In genomic region chr17:80726821-80727220, GRCm38 (mm10) we compare ENCODE assay signal across 8 mouse cellular contexts. TPM values are rescaled to one million over a fixed set of nuclear protein-coding genes. Genes with fewer than 3 reads are reported as not detected.
A peak's percentile ranks its signal among the peaks of the same experiment; 100 is the strongest.
DNase-seq lines count a peak whose midpoint lies in the region; ATAC-seq and TF ChIP-seq lines count a peak whose summit lies in the region.

No protein-coding gene starts in this region.

- peak overlapping the region; percentile 32 to 86 (median 71) for H3K4me3 ChIP-seq in CH12.LX (replicated peaks in 1 of 3; ENCODE audit: low read depth in 2 of 3, low read length in 2 of 3, poor library complexity in 1 of 3)
- peak overlapping the region; percentile 88 for H3K4me3 ChIP-seq in forebrain, embryonic 15.5 days
- H3K4me3 ChIP-seq in intestine, embryonic 14.5 days (ENCODE audit: low read depth, low read length): peak overlapping the region; percentile 92
- H3K4me3 ChIP-seq in liver, embryonic 16.5 days (ENCODE audit: low read depth, low read length): peak overlapping the region; percentile 72

- H3K27me3 ChIP-seq in CH12.LX (replicated peaks): no peaks in the 10 kb centered on the region
- no peaks in the 10 kb centered on the region for H3K27me3 ChIP-seq in forebrain, embryonic 15.5 days
- H3K27me3 ChIP-seq in intestine, embryonic 14.5 days (replicated peaks; ENCODE audit: control insufficient read depth, insufficient read depth, low read length): no peaks in the 10 kb centered on the region
- peaks cover 12% of the 10 kb centered on the region for H3K27me3 ChIP-seq in liver, embryonic 16.5 days (ENCODE audit: control insufficient read depth, insufficient read depth, low read depth, low read length)

- no peak for TF ChIP-seq POLR2A in CH12.LX (IDR thresholded peaks at IDR 0.05; ENCODE audit: low read depth, low read length)

- peaks cover 0 to 7% of the 10 kb centered on the region in 2 experiments for H3K36me3 ChIP-seq in CH12.LX (replicated peaks in 1 of 2; ENCODE audit: control insufficient read depth in 1 of 2, insufficient read depth in 1 of 2, low read length in 1 of 2)
- no peaks in the 10 kb centered on the region for H3K36me3 ChIP-seq in forebrain, embryonic 15.5 days
- no peaks in the 10 kb centered on the region for H3K36me3 ChIP-seq in intestine, embryonic 14.5 days (ENCODE audit: control insufficient read depth, insufficient read depth, low read length)
- H3K36me3 ChIP-seq in liver, embryonic 16.5 days (ENCODE audit: control insufficient read depth, insufficient read depth): no peaks in the 10 kb centered on the region

- DNase-seq in CH12.LX (ENCODE audit: extremely low read depth): no peak
- peak; percentile 45 for DNase-seq in adrenal gland, postnatal 25 days
- peak; percentile 64 for DNase-seq in intestine, embryonic 14.5 days (ENCODE audit: low spot score)
- DNase-seq in ovary, postnatal 14 days (ENCODE audit: low spot score): peak; percentile 40
- DNase-seq in spleen, postnatal 4 days (ENCODE audit: low spot score in 2 of 2): no peak

- no peak overlapping the region for H3K27ac ChIP-seq in CH12.LX (ENCODE audit: insufficient read depth, low read depth)
- H3K27ac ChIP-seq in forebrain, embryonic 15.5 days (replicated peaks): peak overlapping the region; percentile 91
- peak overlapping the region; percentile 97 for H3K27ac ChIP-seq in intestine, embryonic 14.5 days (ENCODE audit: low read depth)
- H3K27ac ChIP-seq in liver, embryonic 16.5 days (ENCODE audit: low read length): no peak overlapping the region; the same call in 1 of the 2 replicates

- no peak for TF ChIP-seq EP300 in CH12.LX (IDR thresholded peaks at IDR 0.05; ENCODE audit: low read length)

- peak overlapping the region; percentile 92; the same call in 1 of the 2 replicates for H3K9ac ChIP-seq in CH12.LX (ENCODE audit: insufficient read depth, low read depth)
- peak overlapping the region; percentile 99 for H3K9ac ChIP-seq in forebrain, embryonic 15.5 days (replicated peaks)
- peak overlapping the region; percentile 95 for H3K9ac ChIP-seq in intestine, embryonic 14.5 days (ENCODE audit: low read length)
- peak overlapping the region; percentile 73 for H3K9ac ChIP-seq in liver, embryonic 16.5 days (ENCODE audit: low read depth, low read length)

- dilution Hi-C loops in CH12.LX (cut with MboI; ENCODE audit: extremely low pct_ligation_motif_present, extremely low pct_unique_long_range_greater_than_20kb, low sequenced_read_pairs): no loop called here

- TF ChIP-seq CTCF in CH12.LX (conservative IDR thresholded peaks at IDR 0.05 in 1 of 2, IDR thresholded peaks at IDR 0.05 in 1 of 2; ENCODE audit: low read depth in 2 of 2, low read length in 2 of 2): no peak

- H3K9me3 ChIP-seq in CH12.LX (replicated peaks; ENCODE audit: low read length): no peaks in the 10 kb centered on the region
- H3K9me3 ChIP-seq in forebrain, embryonic 15.5 days: no peaks in the 10 kb centered on the region
- H3K9me3 ChIP-seq in intestine, embryonic 14.5 days (ENCODE audit: control insufficient read depth, low read length): no peaks in the 10 kb centered on the region
- no peaks in the 10 kb centered on the region for H3K9me3 ChIP-seq in liver, embryonic 16.5 days (replicated peaks; ENCODE audit: control insufficient read depth, low read length)

- 5% methylated on average over 8 of the region's 8 CpGs for WGBS in forebrain, embryonic 15.5 days
- WGBS in intestine, embryonic 14.5 days: 10% methylated on average over 8 of the region's 8 CpGs
- WGBS in liver, embryonic 16.5 days (ENCODE audit: insufficient replicate concordance): 18% methylated on average over 8 of the region's 8 CpGs

- no peaks in the 10 kb centered on the region; the same call in 1 of the 2 replicates for H3K79me2 ChIP-seq in CH12.LX (replicated peaks; ENCODE audit: control insufficient read depth, extremely low read depth, insufficient read depth, poor library complexity, severe bottlenecking)

- H3K4me1 ChIP-seq in CH12.LX (ENCODE audit: control insufficient read depth in 1 of 2, insufficient read depth in 2 of 2): peaks cover 10 to 39% of the 10 kb centered on the region in 2 experiments
- H3K4me1 ChIP-seq in forebrain, embryonic 15.5 days: peaks cover 50% of the 10 kb centered on the region
- H3K4me1 ChIP-seq in intestine, embryonic 14.5 days (replicated peaks; ENCODE audit: control insufficient read depth, insufficient read depth, low read length): peaks cover 20% of the 10 kb centered on the region
- peaks cover 2% of the 10 kb centered on the region; the same call in 1 of the 2 replicates for H3K4me1 ChIP-seq in liver, embryonic 16.5 days (ENCODE audit: control insufficient read depth, low read depth, low read length)

- no peak for TF ChIP-seq RAD21 in CH12.LX (IDR thresholded peaks at IDR 0.05; ENCODE audit: low read depth, low read length)

- peak overlapping the region; percentile 97 for H3K4me2 ChIP-seq in CH12.LX (ENCODE audit: insufficient read depth, low read depth, poor library complexity, severe bottlenecking)
- peak overlapping the region; percentile 74 for H3K4me2 ChIP-seq in forebrain, embryonic 15.5 days (replicated peaks)
- H3K4me2 ChIP-seq in intestine, embryonic 14.5 days (ENCODE audit: low read length): peak overlapping the region; percentile 86
- peak overlapping the region; percentile 77 for H3K4me2 ChIP-seq in liver, embryonic 16.5 days (ENCODE audit: low read depth, low read length)

- no peak for ATAC-seq in forebrain, embryonic 15.5 days (replicated peaks)
- no peak for ATAC-seq in intestine, embryonic 14.5 days (replicated peaks; ENCODE audit: low FRiP score, low TSS enrichment, low read depth)
- no peak for ATAC-seq in liver, embryonic 16.5 days (ENCODE audit: low read depth)
- ATAC-seq in megakaryocyte-erythroid progenitor cell, adult 5-6 weeks (replicated peaks; ENCODE audit: low FRiP score, low TSS enrichment, poor library complexity, severe bottlenecking): no peak

- in situ Hi-C loops in CH12.LX (cut with MboI; ENCODE audit: low pct_ligation_motif_present, low pct_unique_long_range_greater_than_20kb, low sequenced_read_pairs): no loop called here

TF ChIP-seq in CH12.LX, 34 proteins besides CTCF, POLR2A, EP300 and RAD21:
- TF ChIP-seq NELFE (IDR thresholded peaks at IDR 0.05; ENCODE audit: low read depth, low read length) (no peak), MEF2A (IDR thresholded peaks at IDR 0.05; ENCODE audit: borderline replicate concordance, low read depth, low read length) (no peak), ZKSCAN1 (IDR thresholded peaks at IDR 0.05; ENCODE audit: borderline replicate concordance, low read depth, low read length) (no peak), RCOR1 (conservative IDR thresholded peaks at IDR 0.05; ENCODE audit: low read depth, low read length) (no peak), ZNF384 (IDR thresholded peaks at IDR 0.05; ENCODE audit: low read depth, low read length) (no peak), MXI1 (IDR thresholded peaks at IDR 0.05; ENCODE audit: low read depth, low read length) (no peak), CHD1 (IDR thresholded peaks at IDR 0.05; ENCODE audit: low read depth, low read length) (no peak), JUN (IDR thresholded peaks at IDR 0.05; ENCODE audit: insufficient read depth, low read depth, low read length) (no peak), MAX (IDR thresholded peaks at IDR 0.05; ENCODE audit: low read length) (no peak), SIN3A (IDR thresholded peaks at IDR 0.05; ENCODE audit: low read length) (no peak), USF2 (conservative IDR thresholded peaks at IDR 0.05; ENCODE audit: low read depth, low read length) (no peak), ZMIZ1 (IDR thresholded peaks at IDR 0.05; ENCODE audit: low read depth, low read length) (no peak), POLR2AphosphoS2 (IDR thresholded peaks at IDR 0.05; ENCODE audit: low read depth, low read length) (no peak), JUND (conservative IDR thresholded peaks at IDR 0.05; ENCODE audit: low read depth, low read length) (no peak), ELF1 (IDR thresholded peaks at IDR 0.05; ENCODE audit: low read depth, low read length) (no peak), MAZ (IDR thresholded peaks at IDR 0.05; ENCODE audit: low read depth, low read length) (no peak), NRF1 (IDR thresholded peaks at IDR 0.05; ENCODE audit: low read depth, low read length) (no peak)

RNA-seq across cellular contexts. Expression of gene Map4k3, which starts 1.5 kb away (rescaled TPM):
- total RNA-seq in CH12.LX (2012; rRNA removed) (2.4 and 2.7 TPM in 2 replicates), CH12.LX (2014; rRNA removed) (4.3 and 4.4 TPM in 2 replicates)
- polyA plus RNA-seq in CH12.LX (2012; ENCODE audit: insufficient read length, low read depth): 3.2 and 3.4 TPM in 2 replicates
- total RNA-seq in adrenal gland, postnatal 25 days (2021): 41.9 and 47.6 TPM in 2 replicates
- 31.7 and 33.5 TPM in 2 replicates for polyA plus RNA-seq in forebrain, embryonic 15.5 days (2015; fragmentation: Nextera tagmentation; extraction: Ambion mirVana)
- 31.2 and 33.3 TPM in 2 replicates for polyA plus RNA-seq in intestine, embryonic 14.5 days (2014; fragmentation: Nextera tagmentation; extraction: Ambion mirVana)
- 3.6 and 3.7 TPM in 2 replicates for polyA plus RNA-seq in liver, embryonic 16.5 days (2015; fragmentation: Nextera tagmentation; extraction: Ambion mirVana)
- total RNA-seq in megakaryocyte-erythroid progenitor cell, adult 5-6 weeks (2014; fragmentation: Nextera tagmentation): 2.2 and 3.3 TPM in 2 replicates
- total RNA-seq in megakaryocyte-erythroid progenitor cell, adult 5-6 weeks (2017): 1.6 and 3.7 TPM in 2 replicates

Comparison
In these comparisons a context has a peak if more than half of its experiments do, and no peak if none do; other contexts are left out.
1. DNase-seq: peak in adrenal gland, postnatal 25 days (single experiment), intestine, embryonic 14.5 days (single experiment) and ovary, postnatal 14 days (single experiment); none in CH12.LX (single experiment) and spleen, postnatal 4 days (0 of 2).
2. H3K27ac ChIP-seq: peak in forebrain, embryonic 15.5 days (single experiment) and intestine, embryonic 14.5 days (single experiment); none in CH12.LX (single experiment) and liver, embryonic 16.5 days (single experiment).
3. Peak in every context shown above with its lines, with median percentiles within 50 percentile points of each other: H3K4me2 ChIP-seq, H3K4me3 ChIP-seq and H3K9ac ChIP-seq.